Mouse (Mus musculus) neural tube, embryonic 14.5 days (tissue): ENCODE measurements around the gene Tmem189. TPM values are rescaled to one million over a fixed set of nuclear protein-coding genes. Genes with fewer than 3 reads are reported as not detected.
"Not testable (repeated sequence)": the region's sequence is repeated elsewhere in the genome, so short reads cannot be mapped to it uniquely, and the experiment has no call there.

Experiments
- ATAC-seq: fragments of 200-750 bp; cut with Nextera tagmentation; 2 replicates; pipeline ENCODE4 v1.8.0; 2017; ENCODE audit warnings: low read depth, mild to moderate bottlenecking, moderate TSS enrichment, moderate library complexity
- H3K27ac ChIP-seq: fragments of 300-500 bp; sonication (generic); 2 replicates; pipeline ENCODE4 v1.5.1; 2014; ENCODE audit warnings: low read depth, mild to moderate bottlenecking, control low read depth, low read length, moderate library complexity, mixed read lengths
- H3K27me3 ChIP-seq: fragments of 300-500 bp; sonication (generic); 2 replicates; pipeline ENCODE4 v1.6.1; 2014; ENCODE audit warnings: low read length; ENCODE audit not compliant: control insufficient read depth, insufficient read depth
- H3K36me3 ChIP-seq: fragments of 300-500 bp; sonication (generic); 2 replicates; pipeline ENCODE4 v1.6.1; 2014; ENCODE audit warnings: low read length, mixed read lengths; ENCODE audit not compliant: control insufficient read depth, insufficient read depth
- H3K4me1 ChIP-seq: fragments of 300-500 bp; sonication (generic); 2 replicates; pipeline ENCODE4 v1.6.1; 2014; ENCODE audit warnings: low read length; ENCODE audit not compliant: control insufficient read depth, insufficient read depth
- H3K4me2 ChIP-seq: fragments of 300-500 bp; sonication (generic); 2 replicates; pipeline ENCODE4 v1.6.1; 2014; ENCODE audit warnings: mild to moderate bottlenecking, low read depth, low read length, control low read depth
- H3K4me3 ChIP-seq: fragments of 300-500 bp; sonication (generic); 2 replicates; pipeline ENCODE4 v1.5.1; 2014; ENCODE audit warnings: low read depth, low read length, control low read depth, mixed read lengths
- H3K9ac ChIP-seq: fragments of 300-500 bp; sonication (generic); replicated peaks from 2 replicates; pipeline ENCODE4 v1.6.1; 2014; ENCODE audit warnings: low read depth, mild to moderate bottlenecking, control low read depth, low read length, mixed read lengths
- H3K9me3 ChIP-seq: fragments of 300-500 bp; sonication (generic); 2 replicates; pipeline ENCODE4 v1.6.1; 2016; ENCODE audit warnings: low read length; ENCODE audit not compliant: control insufficient read depth
- WGBS: fragments of 180-500 bp; shearing (Covaris S2); extraction: QIAGEN DNeasy Blood & Tissue Kit; methylation state at CpG from one replicate; pipeline ENCODE4 v1.1.7; 2014; 5-methylcytosine and 5-hydroxymethylcytosine counted together
- polyA plus RNA-seq: library from polyadenylated mRNA; unstranded; fragments of >200 nt; fragmentation: Nextera tagmentation; extraction: Ambion mirVana; gene quantifications from 2 replicates; pipeline ENCODE4 v1.2.1, GENCODE M21; 2014

Gene Tmem189
- polyA plus RNA-seq, 1 experiment from 2014 or later, result 35.1 TPM

GRCm38 (mm10) chr2:167654911-167655600 lies 34.6 kb downstream of the Tmem189 start:
- Histone ChIP-seq H3K4me1 (peaks cover 13% of the 10 kb centered on the region), H3K27me3 (no peaks in the 10 kb centered on the region), H3K9me3 (no peaks in the 10 kb centered on the region), H3K9ac (no peak overlapping the region), H3K27ac (no peak overlapping the region), H3K4me2 (no peak overlapping the region), H3K4me3 (no peak overlapping the region), H3K36me3 (peaks cover 7% of the 10 kb centered on the region; the same call in 1 of the 2 replicates)
- WGBS, result 81% methylated on average over 10 of the region's 10 CpGs
- no peak for ATAC-seq

DNA sequence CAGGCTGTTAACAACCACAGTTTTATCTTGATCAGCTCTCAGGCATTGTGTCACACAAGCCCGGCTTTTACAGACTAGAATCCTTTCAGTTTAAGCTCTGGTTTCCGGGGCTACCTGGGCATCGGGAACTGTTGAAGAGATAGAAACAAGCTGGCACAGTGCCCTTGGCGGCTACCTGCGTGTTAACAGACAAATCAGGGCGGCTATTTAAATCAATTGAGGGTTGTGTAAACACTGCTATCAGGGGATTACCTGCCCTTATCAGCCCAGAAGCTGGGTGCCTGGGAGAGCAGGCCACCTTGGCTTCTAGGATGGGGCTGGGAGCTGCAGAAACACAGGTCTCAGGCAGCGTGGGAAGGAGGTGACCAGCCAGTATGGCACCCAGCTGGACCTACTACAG lies 36.9 kb downstream of the Tmem189 start:
- no peaks in the 10 kb centered on the region for H3K27me3 ChIP-seq
- no peak for ATAC-seq
- peaks cover 7% of the 10 kb centered on the region; the same call in 1 of the 2 replicates for H3K36me3 ChIP-seq
- 89% methylated on average over 7 of the region's 7 CpGs for WGBS
- no peaks in the 10 kb centered on the region for H3K9me3 ChIP-seq
- no peaks in the 10 kb centered on the region for H3K4me1 ChIP-seq
- no peak overlapping the region for H3K27ac ChIP-seq
- H3K4me2 ChIP-seq, result no peak overlapping the region
- H3K4me3 ChIP-seq, result no peak overlapping the region
- H3K9ac ChIP-seq, result no peak overlapping the region

DNA sequence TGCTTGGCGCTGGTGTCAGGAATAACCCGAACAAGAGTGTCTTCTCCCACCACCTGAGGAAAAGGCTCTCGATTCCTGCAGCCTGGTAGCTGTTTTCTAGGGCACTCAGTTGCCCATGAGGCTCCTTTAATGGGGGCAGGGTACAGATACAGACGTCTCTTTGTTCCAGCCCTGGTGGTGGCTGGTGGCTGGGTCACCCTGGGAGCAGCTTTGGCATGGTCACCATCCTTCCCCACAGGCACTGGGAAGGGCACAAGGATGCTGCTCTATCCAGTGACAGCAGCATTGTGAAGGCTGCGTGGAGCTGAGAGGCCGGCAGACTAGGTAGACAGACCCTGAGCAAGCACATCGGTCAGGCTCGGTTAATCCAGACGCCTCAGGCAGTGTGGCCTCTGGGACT lies 38.0 kb downstream of the Tmem189 start:
- ATAC-seq, result no peak; the same call in 1 of the 2 replicates
- Histone ChIP-seq H3K9me3 (no peaks in the 10 kb centered on the region), H3K9ac (no peak overlapping the region), H3K4me3 (no peak overlapping the region), H3K4me2 (no peak overlapping the region), H3K27ac (no peak overlapping the region), H3K4me1 (no peaks in the 10 kb centered on the region), H3K27me3 (no peaks in the 10 kb centered on the region), H3K36me3 (peaks cover 7% of the 10 kb centered on the region; the same call in 1 of the 2 replicates)
- WGBS, result 81% methylated on average over 9 of the region's 9 CpGs

- Histone ChIP-seq H3K9me3 (no peaks in the 10 kb centered on the region), H3K9ac (no peak overlapping the region), H3K4me1 (no peaks in the 10 kb centered on the region), H3K27me3 (no peaks in the 10 kb centered on the region), H3K27ac (no peak overlapping the region), H3K4me2 (no peak overlapping the region), H3K4me3 (no peak overlapping the region), H3K36me3 (peaks cover 7% of the 10 kb centered on the region; the same call in 1 of the 2 replicates)
- 92% methylated on average over 12 of the region's 12 CpGs for WGBS
- no peak for ATAC-seq
Measured at GRCm38 (mm10) chr2:167649290-167650032, 40.2 kb downstream of the Tmem189 start.

- WGBS, result 72% methylated on average over 4 of the region's 4 CpGs
- H3K36me3 ChIP-seq, result no peaks in the 10 kb centered on the region
- H3K9ac ChIP-seq, result no peak overlapping the region
- no peaks in the 10 kb centered on the region for H3K9me3 ChIP-seq
- no peak for ATAC-seq
- H3K27me3 ChIP-seq, result no peaks in the 10 kb centered on the region
- H3K27ac ChIP-seq, result no peak overlapping the region
- H3K4me3 ChIP-seq, result no peak overlapping the region
- H3K4me1 ChIP-seq, result no peaks in the 10 kb centered on the region
- H3K4me2 ChIP-seq, result no peak overlapping the region
Measured at GRCm38 (mm10) chr2:167646411-167646810, 43.2 kb downstream of the Tmem189 start.

GRCm38 (mm10) chr2:167643356-167644052 lies 46.1 kb downstream of the Tmem189 start:
- not testable (repeated sequence) for H3K4me3 ChIP-seq, H3K36me3 ChIP-seq, ATAC-seq, H3K4me1 ChIP-seq, H3K9me3 ChIP-seq, H3K27me3 ChIP-seq, H3K9ac ChIP-seq, H3K27ac ChIP-seq, H3K4me2 ChIP-seq
- 90% methylated on average over 12 of the region's 13 CpGs for WGBS

DNA sequence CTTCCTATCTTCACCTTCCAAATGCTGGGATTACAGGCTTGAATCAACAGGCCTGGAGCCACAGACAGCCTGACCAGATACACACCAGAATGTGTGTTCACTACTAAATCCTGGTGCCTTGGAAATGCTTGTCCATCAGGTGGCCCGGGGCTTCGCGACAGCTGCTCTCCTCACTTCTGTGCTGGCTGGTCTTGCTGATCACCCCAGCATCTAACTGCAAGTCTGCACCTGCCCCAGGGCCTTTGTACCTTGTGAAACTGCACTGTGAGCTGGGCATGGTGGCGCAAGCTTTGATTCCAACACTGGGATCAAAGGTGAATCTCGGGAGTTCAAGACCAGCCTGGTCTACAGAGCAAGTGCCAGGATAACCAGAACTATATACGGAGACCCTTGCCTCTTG lies 47.5 kb downstream of the Tmem189 start:
- ATAC-seq, result no peak
- WGBS, result 90% methylated on average over 6 of the region's 6 CpGs
- H3K27me3 ChIP-seq, result no peaks in the 10 kb centered on the region
- no peaks in the 10 kb centered on the region for H3K4me1 ChIP-seq
- no peaks in the 10 kb centered on the region for H3K9me3 ChIP-seq
- no peak overlapping the region for H3K27ac ChIP-seq
- H3K36me3 ChIP-seq, result no peaks in the 10 kb centered on the region
- H3K4me3 ChIP-seq, result no peak overlapping the region
- H3K9ac ChIP-seq, result no peak overlapping the region
- no peak overlapping the region for H3K4me2 ChIP-seq

GRCm38 (mm10) chr2:167641337-167641736 lies 48.3 kb downstream of the Tmem189 start:
- no peaks in the 10 kb centered on the region for H3K36me3 ChIP-seq
- H3K4me1 ChIP-seq, result no peaks in the 10 kb centered on the region
- H3K27me3 ChIP-seq, result no peaks in the 10 kb centered on the region
- H3K4me3 ChIP-seq, result no peak overlapping the region
- H3K9me3 ChIP-seq, result no peaks in the 10 kb centered on the region
- no peak overlapping the region for H3K27ac ChIP-seq
- H3K9ac ChIP-seq, result no peak overlapping the region
- ATAC-seq, result no peak
- WGBS, result 55% methylated on average over 8 of the region's 8 CpGs
- H3K4me2 ChIP-seq, result no peak overlapping the region

- ATAC-seq, result no peak
- Histone ChIP-seq H3K27ac (no peak overlapping the region), H3K4me2 (no peak overlapping the region), H3K27me3 (no peaks in the 10 kb centered on the region), H3K36me3 (no peaks in the 10 kb centered on the region), H3K9ac (no peak overlapping the region), H3K4me3 (no peak overlapping the region), H3K4me1 (no peaks in the 10 kb centered on the region), H3K9me3 (no peaks in the 10 kb centered on the region)
- WGBS, result 75% methylated on average over 3 of the region's 3 CpGs
Measured at GRCm38 (mm10) chr2:167640279-167640678, 49.3 kb downstream of the Tmem189 start.
